Mouse (Mus musculus) gastrocnemius, adult 2 months (tissue): ENCODE measurements around the gene St6gal1. TPM values are rescaled to one million over a fixed set of nuclear protein-coding genes. Genes with fewer than 3 reads are reported as not detected.

Experiments used
- DNase-seq: peaks from one replicate; pipeline ENCODE4 v3.0.0; 2022
- H3K27ac ChIP-seq: fragments of 200-600 bp; 2 replicates; pipeline ENCODE4 v1.8.1; 2022; ENCODE audit warnings: mild to moderate bottlenecking
- H3K4me3 ChIP-seq: fragments of 200-600 bp; 2 replicates; pipeline ENCODE4 v1.8.1; 2022; ENCODE audit warnings: mild to moderate bottlenecking, moderate library complexity
- CTCF ChIP-seq: fragments of 200-600 bp; IDR thresholded peaks from 2 replicates; pipeline ENCODE4 v1.8.1; 2022; ENCODE audit warnings: antibody characterized with exemption, mild to moderate bottlenecking, moderate library complexity
- intact Hi-C: fragments of 180-260 bp; cut with DNase I; formaldehyde crosslinking; loops from one replicate; pipeline ENCODE4 v1.15.1; 2025
- total RNA-seq, 2 experiments: library from RNA; stranded (reverse); gene quantifications; 2 replicates each; pipeline ENCODE4 v1.2.3; 2021

Gene St6gal1
- total RNA-seq, 2 experiments from 2014 or later: 2.6 to 3.5 TPM

DNA sequence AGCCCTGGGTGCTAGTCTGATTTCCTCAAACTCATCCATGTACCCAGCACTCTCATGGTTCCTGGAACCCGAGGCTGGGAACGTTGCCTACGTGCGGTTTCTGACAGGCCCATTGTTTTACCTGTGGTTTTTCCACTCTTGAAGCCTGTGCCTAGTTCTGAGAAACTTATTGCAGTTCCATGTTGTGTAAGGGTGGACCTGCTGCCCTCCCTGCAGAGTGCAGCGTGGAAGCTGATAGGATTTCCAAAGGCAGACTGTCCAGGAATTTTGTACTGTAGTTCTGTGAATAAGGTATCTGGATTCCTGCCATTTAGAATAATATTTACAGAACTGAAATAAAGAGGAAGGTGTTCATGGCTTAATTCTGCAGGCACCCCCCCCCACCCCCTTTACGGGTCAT is 102.1 kb downstream of the St6gal1 start:
- no peak for TF ChIP-seq CTCF
- intact Hi-C loops: no loop called here
- H3K4me3 ChIP-seq: no peak overlapping the region
- DNase-seq: no peak
- no peak overlapping the region for H3K27ac ChIP-seq

DNA sequence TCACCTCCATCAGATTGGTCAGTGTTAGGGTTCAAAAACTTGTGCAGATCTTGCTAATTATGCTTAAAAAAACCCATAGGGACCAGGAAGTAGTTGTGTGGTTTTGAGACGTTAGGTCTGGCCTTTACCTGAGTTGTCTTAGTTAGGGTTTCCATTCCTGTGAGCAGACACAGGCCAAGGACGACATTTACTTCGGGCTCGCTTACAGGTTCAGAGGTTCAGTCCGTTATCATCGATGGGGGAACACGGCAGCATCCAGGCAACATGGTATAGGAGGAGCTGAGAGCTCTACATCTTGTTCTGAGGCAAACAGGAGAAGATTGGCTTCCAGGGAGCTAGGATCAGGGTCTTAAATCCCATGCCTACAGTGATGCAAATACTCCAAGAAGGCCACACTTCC is 102.7 kb downstream of the St6gal1 start:
- DNase-seq: no peak
- H3K27ac ChIP-seq: no peak overlapping the region
- no peak for TF ChIP-seq CTCF
- intact Hi-C loops: no loop called here
- no peak overlapping the region for H3K4me3 ChIP-seq

DNA sequence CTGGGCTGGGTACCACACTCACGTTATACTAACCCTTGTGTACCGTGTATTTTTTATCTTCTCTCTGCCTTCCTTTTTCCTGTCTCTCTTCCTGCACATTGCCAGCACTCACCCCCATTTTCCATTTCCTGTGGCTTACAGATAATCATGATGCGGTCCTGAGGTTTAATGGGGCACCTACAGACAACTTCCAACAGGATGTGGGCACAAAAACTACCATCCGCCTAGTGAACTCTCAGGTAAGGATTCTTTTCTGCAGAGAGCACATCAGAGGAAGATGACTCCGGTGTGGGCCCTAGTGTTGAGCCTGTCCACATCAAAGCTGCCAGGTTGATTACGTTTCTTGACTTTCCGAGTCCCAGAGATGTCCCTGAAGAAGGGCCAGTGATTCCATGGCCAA is 103.7 kb downstream of the St6gal1 start:
- DNase-seq: no peak
- H3K4me3 ChIP-seq: no peak overlapping the region
- intact Hi-C loops: no loop called here
- no peak overlapping the region for H3K27ac ChIP-seq
- TF ChIP-seq CTCF: no peak

DNA sequence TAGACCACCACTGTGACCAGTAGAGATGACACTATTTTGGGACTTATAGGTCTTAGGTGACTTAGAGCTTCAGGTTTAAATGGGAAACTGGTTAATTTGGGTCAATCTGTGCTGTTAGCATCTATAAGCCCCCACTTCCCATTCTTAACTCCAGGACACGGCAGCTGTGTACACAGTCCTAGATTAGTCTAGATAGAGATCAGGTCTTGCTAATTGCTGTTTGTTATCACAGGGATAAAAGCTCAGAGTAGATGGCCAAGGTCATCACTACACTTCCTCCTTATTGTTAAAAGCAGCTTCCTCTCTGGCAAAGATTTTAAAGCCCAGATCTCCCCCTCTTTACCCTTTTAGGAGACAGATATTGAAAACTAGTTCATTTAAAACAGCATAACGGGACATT is 107.6 kb downstream of the St6gal1 start:
- H3K27ac ChIP-seq: peak overlapping the region; percentile 68; the same call in 1 of the 2 replicates
- no peak for DNase-seq
- H3K4me3 ChIP-seq: no peak overlapping the region; the same call in 1 of the 2 replicates
- no peak for TF ChIP-seq CTCF
- intact Hi-C loops: no loop called here

DNA sequence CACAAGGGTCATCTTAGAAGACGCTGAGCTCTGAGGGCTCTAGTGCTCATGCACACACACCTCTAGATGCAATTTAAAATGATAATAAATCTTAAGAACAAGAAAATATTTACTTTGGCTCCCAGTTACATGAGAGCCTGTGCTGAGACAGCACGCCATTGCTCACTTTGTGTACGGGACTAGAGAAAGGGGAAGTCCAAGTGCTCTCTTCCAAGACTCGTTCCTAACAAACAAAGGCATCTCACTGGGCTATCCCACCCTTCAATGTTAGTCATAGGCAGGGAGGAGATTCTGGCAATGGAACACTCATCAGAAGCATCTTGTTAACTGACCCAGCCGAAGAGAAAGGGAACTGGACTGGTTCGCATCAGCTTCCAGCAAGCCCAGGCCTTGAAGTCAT is 108.1 kb downstream of the St6gal1 start:
- intact Hi-C loops: no loop called here
- peak; percentile 29 for DNase-seq
- H3K4me3 ChIP-seq: no peak overlapping the region; the same call in 1 of the 2 replicates
- TF ChIP-seq CTCF: no peak
- peak overlapping the region; percentile 68 for H3K27ac ChIP-seq

DNA sequence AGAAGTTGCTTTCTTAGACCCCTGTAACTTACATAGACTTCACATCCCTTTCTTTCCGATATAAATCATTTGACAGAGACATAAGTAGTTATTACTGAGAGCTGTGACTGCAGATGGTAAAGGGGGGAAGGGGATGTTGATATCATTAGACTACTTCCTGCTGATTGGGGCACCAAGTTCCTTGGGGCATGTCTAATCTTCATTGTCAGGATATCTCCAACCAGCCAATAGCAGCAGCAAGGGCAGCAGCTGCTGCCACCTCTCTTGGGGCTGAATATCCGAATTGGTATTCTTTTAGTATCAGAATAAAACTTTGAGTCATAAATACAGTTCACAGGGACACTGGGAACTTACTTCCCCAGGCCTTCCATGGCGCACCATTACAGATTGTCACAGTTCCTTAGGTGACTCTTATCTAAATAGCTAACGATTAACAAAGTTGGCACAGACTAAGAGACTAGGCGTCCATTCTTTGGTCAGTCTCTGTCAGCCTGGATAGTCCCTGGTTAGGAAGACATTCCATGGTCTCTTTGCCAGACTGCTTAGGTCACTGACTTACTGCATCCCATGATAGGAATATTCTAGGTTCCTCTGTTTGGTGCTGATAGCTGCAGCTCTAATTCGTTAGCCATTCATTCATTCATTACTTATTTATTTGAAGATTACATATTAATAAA is 109.5 kb downstream of the St6gal1 start:
- no peak for DNase-seq

DNA sequence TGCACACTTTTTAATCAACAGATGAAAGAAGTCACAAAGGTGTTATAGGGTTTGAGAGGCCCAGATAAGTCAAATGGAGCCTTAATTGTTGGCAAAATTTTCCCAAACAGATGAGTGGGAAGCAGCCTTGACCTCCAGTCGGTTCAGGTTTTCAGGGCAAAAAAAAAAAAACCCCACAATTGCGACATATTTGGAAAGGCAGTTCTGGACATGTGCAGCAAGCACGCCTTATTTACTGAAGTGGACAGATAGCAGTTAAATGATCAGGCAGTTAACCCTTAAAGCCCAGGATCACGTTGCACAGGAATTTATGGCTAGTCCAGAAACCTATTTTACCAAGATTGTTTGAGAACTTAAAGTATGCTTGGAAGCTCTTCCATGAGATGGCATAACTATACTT is 112.8 kb downstream of the St6gal1 start:
- no peak overlapping the region for H3K27ac ChIP-seq
- no peak overlapping the region for H3K4me3 ChIP-seq
- no peak for DNase-seq
- TF ChIP-seq CTCF: no peak
- intact Hi-C loops: no loop called here

More for the DNA sequence above, 109.5 kb downstream of the St6gal1 start:
- no peak for TF ChIP-seq CTCF
- intact Hi-C loops: no loop called here
- H3K27ac ChIP-seq: no peak overlapping the region
- no peak overlapping the region for H3K4me3 ChIP-seq

DNA sequence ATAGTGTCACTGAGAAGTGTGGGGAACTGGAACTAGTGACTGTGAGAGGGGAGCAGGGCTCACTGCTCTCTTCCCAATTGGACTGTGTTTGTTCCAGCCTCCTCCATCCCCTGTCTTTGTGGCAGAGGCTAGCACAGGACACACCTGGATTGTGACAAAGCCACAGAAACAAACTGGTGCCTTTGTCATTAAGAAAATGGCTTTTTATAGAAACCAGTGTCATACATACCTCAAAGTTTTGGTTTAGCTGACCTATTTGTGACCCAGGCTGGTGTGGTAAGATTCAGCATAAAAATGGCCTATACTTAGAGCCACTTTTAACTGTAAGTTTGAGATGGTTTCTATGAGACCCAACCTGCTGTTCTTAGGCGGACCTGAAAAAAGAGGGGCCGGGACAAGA is 116.7 kb downstream of the St6gal1 start:
- no peak overlapping the region for H3K4me3 ChIP-seq
- intact Hi-C loops: no loop called here

DNA sequence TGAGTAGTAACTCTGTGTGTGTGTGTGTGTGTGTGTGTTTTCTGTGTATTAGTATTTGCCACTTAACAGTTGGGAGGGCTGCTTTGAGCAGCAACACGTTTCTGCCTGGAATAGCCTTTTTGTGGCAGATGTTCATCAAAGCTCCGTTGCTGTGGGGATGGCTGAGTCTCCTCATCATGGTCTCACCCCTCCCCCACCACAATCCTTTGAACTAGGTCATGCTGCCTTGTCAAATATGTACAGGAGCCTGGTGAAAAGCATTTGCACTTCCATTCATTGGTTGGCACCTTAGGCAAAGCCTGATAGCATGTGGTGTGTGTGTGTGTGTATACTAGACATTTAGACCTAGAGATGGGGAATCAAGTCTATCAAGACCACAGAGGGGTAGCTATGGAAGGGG is 126.3 kb downstream of the St6gal1 start:
- no peak overlapping the region for H3K4me3 ChIP-seq
- no peak for DNase-seq
- intact Hi-C loops: no loop called here
- TF ChIP-seq CTCF: no peak
- no peak overlapping the region for H3K27ac ChIP-seq

More for the DNA sequence above, 116.7 kb downstream of the St6gal1 start:
- no peak for DNase-seq
- no peak overlapping the region for H3K27ac ChIP-seq
- no peak for TF ChIP-seq CTCF

DNA sequence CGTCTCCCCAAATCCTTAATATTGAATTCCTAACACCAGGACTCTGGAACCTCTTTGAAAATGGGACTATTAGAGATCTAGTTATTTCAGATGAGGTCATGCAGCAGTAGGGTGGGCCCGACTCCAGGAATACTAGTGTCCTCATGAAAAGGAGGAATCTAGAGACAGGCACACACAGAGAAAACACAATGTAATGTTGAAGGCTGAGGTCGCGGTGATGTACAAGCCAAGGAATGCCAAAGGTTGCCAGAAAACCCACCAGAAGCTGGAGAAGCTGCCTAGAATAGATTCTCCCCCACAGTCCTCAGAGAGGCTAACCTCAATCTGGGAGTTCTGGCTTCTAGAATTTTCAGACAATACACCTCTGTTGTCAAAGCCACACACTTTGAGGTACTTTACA is 136.5 kb downstream of the St6gal1 start:
- H3K27ac ChIP-seq: peak overlapping the region; percentile 56
- no peak for TF ChIP-seq CTCF
- peak; percentile 62 for DNase-seq
- intact Hi-C loops: no loop called here
- H3K4me3 ChIP-seq: no peak overlapping the region

DNA sequence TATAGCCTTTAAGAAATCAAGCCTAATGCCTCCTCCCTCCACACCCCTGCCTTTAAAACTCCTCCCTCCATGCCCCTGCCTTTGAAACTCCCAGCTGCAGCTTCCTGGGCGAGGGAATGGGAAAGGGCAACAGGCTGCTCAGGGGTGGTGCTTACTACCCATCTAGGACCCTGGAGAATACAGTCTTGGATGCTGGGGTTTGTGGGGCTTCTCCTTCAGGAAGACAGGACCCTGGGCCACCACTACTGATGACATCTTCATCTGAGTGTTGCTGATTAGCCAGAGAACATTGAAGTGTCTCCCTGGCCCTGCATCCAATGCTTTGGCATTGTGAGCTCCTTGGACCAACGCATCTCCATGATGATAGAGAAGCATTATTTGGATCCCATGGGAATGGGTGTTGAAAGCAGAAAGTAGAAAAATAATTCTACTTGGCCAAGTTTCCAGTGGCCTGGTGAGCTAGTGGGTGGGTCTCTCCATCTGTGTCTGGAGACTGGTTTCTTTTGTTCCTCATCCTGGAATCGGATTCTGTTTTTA is 137.0 kb downstream of the St6gal1 start:
- H3K27ac ChIP-seq: peak overlapping the region; percentile 56
- no peak overlapping the region for H3K4me3 ChIP-seq
- peak; percentile 54 for DNase-seq
- intact Hi-C loops: no loop called here
- TF ChIP-seq CTCF: no peak

DNA sequence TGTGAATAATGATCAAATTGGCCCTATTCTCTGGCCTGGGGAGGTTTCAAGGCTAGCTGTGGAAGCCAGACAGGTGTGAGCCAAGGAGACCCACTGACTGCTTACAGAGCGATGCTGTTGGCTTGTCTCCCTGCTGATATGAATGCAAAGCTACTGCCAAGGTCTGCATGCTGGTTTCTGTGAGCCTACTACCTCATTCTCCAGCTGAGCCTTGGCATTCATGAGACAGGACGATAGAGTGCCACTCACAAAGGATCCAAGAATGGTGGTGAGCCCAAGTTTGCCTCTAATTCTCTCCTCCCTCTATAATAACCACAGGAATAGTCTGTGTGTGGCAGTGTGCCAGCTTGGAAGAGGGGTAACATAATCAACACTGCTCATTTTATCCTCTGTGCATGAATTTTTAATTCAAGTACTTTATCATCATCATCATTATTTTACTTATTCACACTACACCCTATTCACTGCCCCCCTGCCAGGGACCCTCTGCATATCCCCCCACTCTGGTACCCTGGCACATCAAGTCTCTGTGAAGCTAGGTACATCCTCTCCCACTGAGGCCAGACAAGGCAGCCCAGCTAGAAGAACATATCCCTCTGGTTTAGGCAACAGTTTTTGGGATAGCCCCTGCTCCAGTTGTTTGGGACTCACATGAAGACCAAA is 139.9 kb downstream of the St6gal1 start:
- no peak for TF ChIP-seq CTCF
- DNase-seq: no peak
- intact Hi-C loops: no loop called here
- Histone ChIP-seq H3K4me3 (no peak overlapping the region), H3K27ac (no peak overlapping the region)

DNA sequence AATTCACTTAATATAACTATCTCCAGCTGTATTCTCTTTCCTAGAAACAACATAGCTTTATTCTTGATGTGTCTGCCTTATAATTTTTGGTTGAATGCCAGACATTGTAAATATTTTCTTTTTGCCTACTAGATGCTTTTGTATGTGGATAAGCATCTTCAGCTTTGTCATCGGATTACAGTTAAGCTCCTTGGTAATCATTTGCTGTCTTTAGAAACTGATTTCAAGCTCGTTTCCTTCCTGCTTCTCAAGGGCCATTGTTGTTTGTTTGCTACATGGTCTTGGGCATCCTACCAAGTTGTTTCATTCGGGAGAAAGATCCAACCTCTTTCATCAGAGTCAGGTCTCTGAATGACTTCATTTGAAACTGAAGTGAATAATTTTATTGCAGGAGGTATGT is 144.6 kb downstream of the St6gal1 start:
- TF ChIP-seq CTCF: no peak
- Histone ChIP-seq H3K4me3 (no peak overlapping the region), H3K27ac (no peak overlapping the region)
- no peak for DNase-seq
- intact Hi-C loops: no loop called here
